Mouse (Mus musculus) kidney, postnatal 0 days (tissue): Measurements from ENCODE around the gene Slc26a3. TPM values are rescaled to one million over a fixed set of nuclear protein-coding genes. Genes with fewer than 3 reads are reported as not detected.
"Not testable (repeated sequence)": the region's sequence is repeated elsewhere in the genome, so short reads cannot be mapped to it uniquely, and the experiment has no call there.

Experiments
- ATAC-seq: fragments of 200-750 bp; cut with Nextera tagmentation; replicated peaks from 2 replicates; pipeline ENCODE4 v1.8.0; 2017; ENCODE audit warnings: low read depth, moderate number of reproducible peaks, moderate TSS enrichment, moderate library complexity; ENCODE audit not compliant: low FRiP score
- DNase-seq: peaks from one replicate; pipeline ENCODE4 v3.0.0-alpha.2; 2016; ENCODE audit warnings: low spot score
- H3K27ac ChIP-seq: fragments of 300-500 bp; sonication (generic); 2 replicates; pipeline ENCODE4 v1.5.1; 2014; ENCODE audit warnings: mild to moderate bottlenecking
- H3K27me3 ChIP-seq: fragments of 300-500 bp; sonication (generic); 2 replicates; pipeline ENCODE4 v1.6.1; 2014; ENCODE audit warnings: low read length, mixed read lengths; ENCODE audit not compliant: insufficient read depth
- H3K36me3 ChIP-seq: fragments of 300-500 bp; sonication (generic); 2 replicates; pipeline ENCODE4 v1.6.1; 2014; ENCODE audit warnings: low read length, mixed read lengths; ENCODE audit not compliant: insufficient read depth
- H3K4me1 ChIP-seq: fragments of 300-500 bp; sonication (generic); replicated peaks from 2 replicates; pipeline ENCODE4 v1.6.1; 2014; ENCODE audit warnings: antibody characterized with exemption, low read length, mixed read lengths; ENCODE audit not compliant: insufficient read depth
- H3K4me2 ChIP-seq: fragments of 300-500 bp; sonication (generic); 2 replicates; pipeline ENCODE4 v1.6.1; 2014; ENCODE audit warnings: mild to moderate bottlenecking, low read length, moderate library complexity, mixed read lengths
- H3K4me3 ChIP-seq: fragments of 300-500 bp; sonication (generic); replicated peaks from 2 replicates; pipeline ENCODE4 v1.5.1; 2014; ENCODE audit warnings: low read depth, low read length
- H3K9ac ChIP-seq: fragments of 300-500 bp; sonication (generic); 2 replicates; pipeline ENCODE4 v1.6.1; 2014; ENCODE audit warnings: low read depth, low read length
- H3K9me3 ChIP-seq: fragments of 300-500 bp; sonication (generic); replicated peaks from 2 replicates; pipeline ENCODE4 v1.6.1; 2016; ENCODE audit warnings: low read length, inconsistent platforms, mixed read lengths
- CTCF ChIP-seq: IDR thresholded peaks from 2 replicates; pipeline ENCODE4 v1.5.1; 2016; ENCODE audit warnings: antibody characterized with exemption, low read depth, mild to moderate bottlenecking, moderate library complexity
- WGBS: fragments of 180-500 bp; shearing (Covaris S2); extraction: QIAGEN DNeasy Blood & Tissue Kit; methylation state at CpG from one replicate; pipeline ENCODE4 v1.1.7; 2014; 5-methylcytosine and 5-hydroxymethylcytosine counted together
- polyA plus RNA-seq: library from polyadenylated mRNA; unstranded; fragments of >200 nt; fragmentation: Nextera tagmentation; extraction: Ambion mirVana; gene quantifications from 2 replicates; pipeline ENCODE4 v1.2.1, GENCODE M21; 2015

Slc26a3 gene
- polyA plus RNA-seq, 1 experiment from 2014 or later, result 0.05 TPM

DNA sequence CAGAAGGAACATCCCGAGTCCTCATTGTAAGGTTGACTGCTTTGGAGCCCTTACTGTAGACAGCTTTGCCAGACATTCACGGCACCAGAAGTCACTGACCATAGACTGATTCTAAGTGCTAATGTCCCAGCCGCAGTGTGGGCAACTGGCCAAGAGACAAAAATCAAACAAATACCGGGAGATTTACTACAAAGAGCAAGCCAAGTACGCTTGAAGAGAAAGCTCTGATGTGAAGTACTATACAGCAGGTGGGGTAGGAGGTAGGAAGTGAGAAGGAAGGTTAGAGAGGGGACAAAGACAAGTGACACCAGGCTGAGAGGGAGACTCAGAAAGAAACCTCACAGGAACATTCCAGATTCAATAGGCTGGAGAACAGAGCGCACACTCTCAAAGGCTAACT lies 54.2 kb downstream of the Slc26a3 start:
- Histone ChIP-seq H3K4me2 (0 out of 2 replicates have a peak overlapping the region, but pooled peaks have one; percentile 10), H3K9ac (no peak overlapping the region), H3K4me3 (no peak overlapping the region), H3K9me3 (no peaks in the 10 kb centered on the region), H3K27me3 (no peaks in the 10 kb centered on the region), H3K27ac (no peak overlapping the region), H3K4me1 (no peaks in the 10 kb centered on the region), H3K36me3 (no peaks in the 10 kb centered on the region)
- no peak for ATAC-seq
- DNase-seq, result no peak
- WGBS, result 43% methylated on average over 6 of the region's 6 CpGs
- TF ChIP-seq CTCF, result no peak

DNA sequence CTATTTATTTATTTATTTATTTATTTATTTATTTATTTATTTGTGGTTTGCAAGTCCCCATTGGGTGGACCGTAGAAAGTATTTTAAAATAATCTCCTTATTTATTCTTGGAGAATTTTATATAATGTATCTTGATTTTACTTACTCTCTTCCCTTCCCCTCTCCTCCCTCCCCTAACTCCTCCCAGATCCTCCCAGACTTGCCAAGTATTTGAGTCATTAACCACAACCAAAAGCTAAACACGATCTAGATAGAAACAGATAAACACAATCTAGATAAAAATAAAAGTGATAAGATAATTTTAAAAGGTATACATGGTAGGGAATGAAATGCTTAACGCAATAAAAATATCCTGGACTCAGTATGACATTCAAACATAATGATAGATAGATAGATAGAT lies 58.7 kb downstream of the Slc26a3 start:
- H3K27ac ChIP-seq, result no peak overlapping the region
- no peak overlapping the region for H3K9ac ChIP-seq
- H3K4me1 ChIP-seq, result no peaks in the 10 kb centered on the region
- H3K9me3 ChIP-seq, result no peaks in the 10 kb centered on the region
- H3K36me3 ChIP-seq, result no peaks in the 10 kb centered on the region
- DNase-seq, result no peak
- TF ChIP-seq CTCF, result no peak
- WGBS, result 84% methylated on average over 3 of the region's 3 CpGs
- H3K4me2 ChIP-seq, result no peak overlapping the region
- H3K27me3 ChIP-seq, result no peaks in the 10 kb centered on the region
- H3K4me3 ChIP-seq, result no peak overlapping the region
- no peak for ATAC-seq

DNA sequence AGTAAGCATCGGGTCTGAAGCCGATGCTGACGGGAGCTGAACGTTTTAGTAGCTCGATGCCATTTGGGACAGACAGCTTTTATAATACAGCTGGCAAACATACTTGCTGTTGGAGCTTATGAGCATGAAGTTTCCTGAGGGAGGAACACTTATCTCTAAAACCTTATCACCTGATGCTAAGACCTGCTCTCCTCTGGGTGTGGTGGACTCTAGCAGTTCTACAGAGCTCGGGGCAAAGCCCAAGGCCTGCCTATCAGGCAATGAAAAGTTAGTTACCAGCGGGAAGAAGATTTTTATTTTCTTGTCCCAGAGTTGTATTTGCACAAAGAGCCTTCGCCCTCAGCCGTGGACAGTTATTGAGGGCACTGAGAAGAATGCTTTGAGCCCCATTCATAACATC lies 65.6 kb downstream of the Slc26a3 start:
- WGBS, result 83% methylated on average over 9 of the region's 9 CpGs
- no peaks in the 10 kb centered on the region for H3K9me3 ChIP-seq
- no peak for DNase-seq
- H3K4me2 ChIP-seq, result no peak overlapping the region
- H3K4me3 ChIP-seq, result no peak overlapping the region
- ATAC-seq, result no peak
- H3K9ac ChIP-seq, result no peak overlapping the region
- H3K36me3 ChIP-seq, result no peaks in the 10 kb centered on the region
- no peaks in the 10 kb centered on the region for H3K4me1 ChIP-seq
- no peaks in the 10 kb centered on the region for H3K27me3 ChIP-seq
- no peak overlapping the region for H3K27ac ChIP-seq
- TF ChIP-seq CTCF, result no peak

GRCm38 (mm10) chr12:31458474-31458873 lies 67.8 kb downstream of the Slc26a3 start:
- WGBS, result 59% methylated on average over 4 of the region's 4 CpGs
- no peaks in the 10 kb centered on the region for H3K9me3 ChIP-seq
- no peak overlapping the region for H3K27ac ChIP-seq
- no peak overlapping the region for H3K4me2 ChIP-seq
- no peak for TF ChIP-seq CTCF
- no peak overlapping the region for H3K9ac ChIP-seq
- H3K4me1 ChIP-seq, result no peaks in the 10 kb centered on the region
- H3K27me3 ChIP-seq, result no peaks in the 10 kb centered on the region
- no peak overlapping the region for H3K4me3 ChIP-seq
- ATAC-seq (no peak), DNase-seq (no peak)
- no peaks in the 10 kb centered on the region for H3K36me3 ChIP-seq

DNA sequence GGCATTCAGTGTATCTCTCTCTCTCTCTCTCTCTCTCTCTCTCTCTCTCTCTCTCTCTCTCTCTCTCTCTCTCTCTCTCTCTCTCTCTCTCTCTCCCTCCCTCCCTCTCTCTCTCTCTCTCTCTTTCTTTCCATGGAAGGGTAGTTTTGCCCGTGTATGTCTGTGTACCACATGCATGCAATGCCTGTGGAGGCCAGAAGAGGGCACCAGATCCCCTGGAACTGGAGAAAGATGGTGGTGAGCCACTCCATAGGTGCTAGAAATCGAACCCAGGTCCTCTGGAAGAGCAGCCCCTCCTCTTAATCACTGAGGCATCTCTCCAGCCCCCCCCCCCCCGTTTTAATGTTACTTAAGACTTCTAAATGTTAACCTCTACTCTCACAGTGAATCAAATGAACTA lies 69.6 kb downstream of the Slc26a3 start:
- not testable (repeated sequence) for H3K36me3 ChIP-seq, H3K4me2 ChIP-seq, H3K27ac ChIP-seq, H3K9me3 ChIP-seq, DNase-seq, ATAC-seq, H3K9ac ChIP-seq, H3K4me3 ChIP-seq, H3K27me3 ChIP-seq, H3K4me1 ChIP-seq
- TF ChIP-seq CTCF, result peak; percentile 58
- 56% methylated on average over 3 of the region's 3 CpGs for WGBS

GRCm38 (mm10) chr12:31461371-31461770 lies 70.7 kb downstream of the Slc26a3 start:
- no peak for TF ChIP-seq CTCF
- H3K4me2 ChIP-seq, result no peak overlapping the region
- H3K27ac ChIP-seq, result no peak overlapping the region
- no peak overlapping the region for H3K4me3 ChIP-seq
- H3K36me3 ChIP-seq, result no peaks in the 10 kb centered on the region
- H3K9me3 ChIP-seq, result no peaks in the 10 kb centered on the region
- no peaks in the 10 kb centered on the region for H3K27me3 ChIP-seq
- no peak overlapping the region for H3K9ac ChIP-seq
- ATAC-seq (no peak), DNase-seq (no peak)
- H3K4me1 ChIP-seq, result no peaks in the 10 kb centered on the region
- WGBS, result 90% methylated on average over 9 of the region's 9 CpGs

GRCm38 (mm10) chr12:31462615-31463014 lies 71.9 kb downstream of the Slc26a3 start:
- 74% methylated on average over 4 of the region's 4 CpGs for WGBS
- no peak overlapping the region for H3K4me2 ChIP-seq
- H3K27ac ChIP-seq, result no peak overlapping the region
- H3K4me3 ChIP-seq, result no peak overlapping the region
- no peaks in the 10 kb centered on the region for H3K9me3 ChIP-seq
- H3K36me3 ChIP-seq, result no peaks in the 10 kb centered on the region
- H3K4me1 ChIP-seq, result no peaks in the 10 kb centered on the region
- no peak overlapping the region for H3K9ac ChIP-seq
- TF ChIP-seq CTCF, result no peak
- DNase-seq, result no peak
- ATAC-seq, result no peak
- no peaks in the 10 kb centered on the region for H3K27me3 ChIP-seq

GRCm38 (mm10) chr12:31478182-31478581 lies 87.5 kb downstream of the Slc26a3 start:
- WGBS, result 92% methylated on average over 4 of the region's 6 CpGs
- not testable (repeated sequence) for H3K9me3 ChIP-seq, H3K27ac ChIP-seq, ATAC-seq, DNase-seq, H3K36me3 ChIP-seq, H3K27me3 ChIP-seq, H3K4me1 ChIP-seq, H3K4me3 ChIP-seq, H3K9ac ChIP-seq, H3K4me2 ChIP-seq
